Mouse (Mus musculus) stomach, embryonic 14.5 days (tissue): ENCODE results near the gene Tex37. TPM values are rescaled to one million over a fixed set of nuclear protein-coding genes. Genes with fewer than 3 reads are reported as not detected.
A peak's percentile ranks its signal among the peaks of the same experiment; 100 is the strongest.

Experiments
- ATAC-seq: fragments of 200-750 bp; cut with Nextera tagmentation; 2 replicates; pipeline ENCODE4 v1.8.0; 2017; ENCODE audit warnings: low read depth, moderate TSS enrichment; ENCODE audit not compliant: insufficient number of reproducible peaks, insufficient read depth, low FRiP score
- H3K27ac ChIP-seq: fragments of 300-500 bp; sonication (generic); 2 replicates; pipeline ENCODE4 v1.5.1; 2014; ENCODE audit warnings: mild to moderate bottlenecking, low read length, moderate library complexity, mixed read lengths
- H3K27me3 ChIP-seq: fragments of 300-500 bp; sonication (generic); 2 replicates; pipeline ENCODE4 v1.6.1; 2014; ENCODE audit warnings: low read length, control low read depth, mixed read lengths; ENCODE audit not compliant: control insufficient read depth, insufficient read depth
- H3K36me3 ChIP-seq: fragments of 300-500 bp; sonication (generic); 2 replicates; pipeline ENCODE4 v1.6.1; 2014; ENCODE audit warnings: mild to moderate bottlenecking, control low read depth, low read length, moderate library complexity, mixed read lengths; ENCODE audit not compliant: control insufficient read depth, insufficient read depth
- H3K4me1 ChIP-seq: fragments of 300-500 bp; sonication (generic); 2 replicates; pipeline ENCODE4 v1.6.1; 2014; ENCODE audit warnings: low read length, control low read depth, mixed read lengths; ENCODE audit not compliant: control insufficient read depth, insufficient read depth
- H3K4me2 ChIP-seq: fragments of 300-500 bp; sonication (generic); replicated peaks from 2 replicates; pipeline ENCODE4 v1.6.1; 2014; ENCODE audit warnings: low read depth, low read length, control low read depth
- H3K4me3 ChIP-seq: fragments of 300-500 bp; sonication (generic); 2 replicates; pipeline ENCODE4 v1.5.1; 2014; ENCODE audit warnings: low read depth, low read length, control low read depth
- H3K9ac ChIP-seq: fragments of 300-500 bp; sonication (generic); replicated peaks from 2 replicates; pipeline ENCODE4 v1.6.1; 2014; ENCODE audit warnings: low read depth, mild to moderate bottlenecking, control low read depth, low read length, moderate library complexity, mixed read lengths
- H3K9me3 ChIP-seq: fragments of 300-500 bp; sonication (generic); 2 replicates; pipeline ENCODE4 v1.6.1; 2016; ENCODE audit warnings: low read depth, low read length, control low read depth; ENCODE audit not compliant: control insufficient read depth
- WGBS: fragments of 180-500 bp; shearing (Covaris S2); extraction: QIAGEN DNeasy Blood & Tissue Kit; methylation state at CpG from one replicate; pipeline ENCODE4 v1.1.7; 2014; 5-methylcytosine and 5-hydroxymethylcytosine counted together
- polyA plus RNA-seq: library from polyadenylated mRNA; unstranded; fragments of >200 nt; fragmentation: Nextera tagmentation; extraction: Ambion mirVana; gene quantifications from 2 replicates; pipeline ENCODE4 v1.2.1, GENCODE M21; 2014

Tex37 gene
- polyA plus RNA-seq, result not detected in 2 replicates

DNA sequence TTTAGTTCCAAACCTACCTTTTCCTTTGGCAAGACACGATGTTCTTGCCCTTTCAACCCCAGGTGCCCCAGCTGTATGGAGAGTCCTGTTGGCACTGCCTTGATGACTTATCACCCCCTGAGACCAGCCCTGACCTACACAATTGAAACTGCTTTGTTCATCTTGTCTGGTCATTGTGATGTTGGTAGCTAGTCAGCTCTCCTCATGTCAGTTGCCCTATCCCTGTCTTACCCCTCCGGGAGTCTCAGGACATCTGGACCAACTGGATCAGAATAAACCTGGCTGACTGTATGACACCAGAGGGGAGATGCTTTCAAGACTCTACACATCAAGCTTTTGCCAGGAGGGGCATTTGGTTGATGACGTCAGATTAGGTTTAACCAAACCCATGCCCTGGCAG is at the start of gene Tex37:
Gene Tex37 (minus strand): TSS at position 101 of the 400 bp plus-strand sequence.
- Histone ChIP-seq H3K4me3 (no peak within 1 kb of the TSS), H3K36me3 (no peaks in the 10 kb centered on the region), H3K9me3 (no peaks in the 10 kb centered on the region), H3K27ac (no peak within 1 kb of the TSS), H3K4me2 (no peak within 1 kb of the TSS), H3K4me1 (no peaks in the 10 kb centered on the region), H3K9ac (no peak within 1 kb of the TSS), H3K27me3 (no peaks in the 10 kb centered on the region)
- ATAC-seq, result no peak
- WGBS, result 89% methylated on average over 3 of the region's 3 CpGs

DNA sequence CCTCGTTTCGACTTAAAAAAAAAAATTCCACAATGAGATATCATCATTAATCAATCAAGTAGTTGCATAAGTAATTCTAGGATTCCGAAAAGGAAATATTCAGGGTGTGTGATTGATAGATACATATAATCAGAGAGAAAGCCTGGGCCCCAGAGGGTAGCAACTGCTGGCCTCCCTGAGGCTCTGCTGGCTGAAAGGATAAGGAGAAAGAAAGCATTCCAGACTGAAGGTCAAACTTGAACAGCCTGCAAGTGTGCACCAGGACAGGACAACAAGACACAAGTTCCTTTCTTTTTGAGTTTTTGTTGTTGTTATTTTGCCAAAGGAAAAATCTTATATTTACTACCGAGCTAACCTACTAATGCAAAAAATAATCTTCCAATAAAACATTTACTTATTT is 49.6 kb upstream of the Tex37 start:
- H3K27ac ChIP-seq, result no peak overlapping the region
- WGBS, result 51% methylated on average over 4 of the region's 4 CpGs
- H3K36me3 ChIP-seq, result no peaks in the 10 kb centered on the region
- no peaks in the 10 kb centered on the region for H3K4me1 ChIP-seq
- H3K9me3 ChIP-seq, result no peaks in the 10 kb centered on the region
- ATAC-seq, result no peak
- no peak overlapping the region for H3K4me3 ChIP-seq
- H3K9ac ChIP-seq, result no peak overlapping the region
- no peak overlapping the region for H3K4me2 ChIP-seq
- no peaks in the 10 kb centered on the region for H3K27me3 ChIP-seq

DNA sequence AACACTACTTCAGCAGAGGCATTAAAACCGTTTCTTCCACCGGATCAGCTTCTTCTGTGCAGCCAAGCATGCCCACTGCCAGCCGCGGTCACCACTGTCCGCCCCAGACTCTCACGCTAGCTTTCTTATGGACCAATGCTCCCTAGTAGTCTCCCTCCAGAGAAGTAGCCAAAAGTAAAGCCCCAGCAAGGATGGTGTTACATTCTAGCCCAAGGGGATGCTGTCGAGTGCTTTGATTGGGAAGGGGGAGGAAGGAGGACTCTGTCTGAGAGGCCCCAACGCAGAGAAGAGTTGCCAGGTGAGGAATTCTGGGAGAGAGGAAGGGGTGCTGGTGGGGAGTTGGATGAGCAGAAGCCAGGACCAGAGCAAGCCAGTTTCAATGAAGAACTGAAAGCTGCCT is 48.7 kb upstream of the Tex37 start:
- Histone ChIP-seq H3K9ac (no peak overlapping the region), H3K4me1 (no peaks in the 10 kb centered on the region), H3K27me3 (no peaks in the 10 kb centered on the region), H3K4me2 (peak overlapping the region; percentile 20; the same call in 1 of the 2 replicates), H3K9me3 (no peaks in the 10 kb centered on the region), H3K36me3 (no peaks in the 10 kb centered on the region), H3K27ac (no peak overlapping the region), H3K4me3 (no peak overlapping the region)
- ATAC-seq, result no peak
- WGBS, result 6% methylated on average over 8 of the region's 8 CpGs

DNA sequence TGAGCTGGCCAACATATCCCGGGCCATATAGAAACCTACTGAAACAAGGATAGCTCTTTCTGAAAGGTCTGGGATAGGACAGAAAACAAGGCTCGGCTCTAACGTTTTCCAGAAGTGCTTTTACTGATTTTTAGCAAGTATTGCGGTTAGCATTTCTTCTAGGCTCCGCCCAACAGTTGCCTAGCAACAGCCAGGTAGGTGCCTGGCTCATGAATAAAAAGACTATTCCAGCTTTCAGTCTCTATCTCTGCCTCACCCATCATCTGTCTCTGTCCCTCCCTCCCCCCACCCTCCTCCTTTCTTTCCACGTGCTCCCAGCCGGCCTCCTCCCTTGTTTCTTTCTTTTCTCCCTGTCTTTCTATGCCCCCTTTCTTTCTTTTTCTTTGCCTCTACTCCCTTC is 47.0 kb upstream of the Tex37 start:
- no peaks in the 10 kb centered on the region for H3K4me1 ChIP-seq
- H3K4me3 ChIP-seq, result no peak overlapping the region
- H3K27me3 ChIP-seq, result no peaks in the 10 kb centered on the region
- H3K9me3 ChIP-seq, result no peaks in the 10 kb centered on the region
- no peaks in the 10 kb centered on the region for H3K36me3 ChIP-seq
- WGBS, result 27% methylated on average over 7 of the region's 7 CpGs
- H3K4me2 ChIP-seq, result no peak overlapping the region
- no peak overlapping the region for H3K27ac ChIP-seq
- no peak for ATAC-seq
- no peak overlapping the region for H3K9ac ChIP-seq

DNA sequence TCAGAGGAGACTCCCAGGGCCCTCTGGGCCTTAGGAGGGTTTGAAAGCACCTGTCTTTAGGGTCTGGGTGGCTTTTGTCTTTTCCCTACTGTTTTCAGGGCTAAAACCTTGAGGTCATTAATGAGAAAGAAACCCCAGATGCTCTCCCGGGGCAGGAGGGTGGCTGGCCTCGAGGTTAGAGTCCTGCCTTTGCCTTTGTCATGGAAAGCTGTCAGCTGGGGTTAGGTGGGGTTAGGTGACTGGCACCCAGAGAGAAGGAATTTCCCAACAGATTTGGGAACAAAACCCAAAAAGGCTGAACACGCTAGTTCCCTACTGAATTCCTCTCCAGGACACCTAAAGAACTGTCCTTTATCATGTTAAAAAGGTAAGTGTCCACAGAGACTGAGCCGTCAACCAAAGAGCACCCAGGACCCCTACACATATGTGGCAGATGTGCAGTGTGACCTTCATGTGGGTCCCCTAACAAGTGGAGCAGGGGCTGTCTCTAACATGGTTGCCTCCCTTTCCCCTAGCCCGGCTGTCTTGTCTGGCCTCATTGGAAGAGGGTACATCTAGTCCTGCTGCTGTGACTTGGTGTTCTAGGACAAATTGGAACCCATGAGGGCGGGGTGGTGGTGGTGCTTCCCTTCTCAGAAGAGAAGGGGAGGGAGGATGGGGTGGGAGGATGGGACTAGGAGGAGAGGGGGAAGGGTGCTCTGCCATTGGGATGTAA is 45.5 kb upstream of the Tex37 start:
- ATAC-seq, result no peak
- H3K27me3 ChIP-seq, result no peaks in the 10 kb centered on the region
- 39% methylated on average over 6 of the region's 6 CpGs for WGBS

DNA sequence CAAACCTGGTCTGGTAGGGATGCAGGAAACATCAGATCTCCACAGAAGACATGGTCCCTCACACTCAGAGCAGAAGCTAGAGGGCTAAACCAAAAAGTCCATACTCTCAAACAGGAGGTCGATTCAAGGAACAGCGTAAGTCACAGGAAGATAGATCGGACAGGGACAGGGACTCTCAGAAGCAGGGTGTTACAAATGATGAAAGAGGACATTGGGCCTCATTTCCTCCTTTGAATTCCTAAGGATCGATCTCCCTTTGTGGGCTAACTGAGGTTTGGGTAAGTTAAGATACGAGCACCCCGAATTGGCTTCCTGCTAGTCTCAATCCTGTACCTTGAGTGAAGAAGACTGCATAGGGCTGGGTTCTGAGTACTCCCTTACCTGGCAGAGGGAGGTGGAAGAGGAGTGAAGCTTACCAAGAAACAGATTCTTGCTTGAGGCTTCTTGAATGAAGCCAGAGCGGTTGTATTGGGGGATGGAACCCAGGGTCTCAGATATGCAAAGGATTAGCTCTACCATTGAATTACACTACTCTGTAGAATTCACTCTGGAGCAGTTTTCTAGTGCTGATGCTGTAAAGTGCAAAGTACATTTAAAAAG is 38.7 kb upstream of the Tex37 start:
- Histone ChIP-seq H3K4me1 (peaks cover 7% of the 10 kb centered on the region; the same call in 1 of the 2 replicates), H3K27me3 (peaks cover 39% of the 10 kb centered on the region), H3K4me3 (peak overlapping the region; percentile 39; the same call in 1 of the 2 replicates), H3K9me3 (no peaks in the 10 kb centered on the region), H3K36me3 (no peaks in the 10 kb centered on the region), H3K27ac (no peak overlapping the region), H3K4me2 (peak overlapping the region; percentile 64; the same call in 1 of the 2 replicates), H3K9ac (no peak overlapping the region)
- WGBS, result 12% methylated on average over 7 of the region's 7 CpGs
- ATAC-seq, result no peak

More for the DNA sequence above, 45.5 kb upstream of the Tex37 start:
- H3K4me3 ChIP-seq, result no peak overlapping the region
- no peak overlapping the region for H3K9ac ChIP-seq
- no peak overlapping the region for H3K4me2 ChIP-seq
- H3K36me3 ChIP-seq, result no peaks in the 10 kb centered on the region
- no peaks in the 10 kb centered on the region for H3K9me3 ChIP-seq
- no peak overlapping the region for H3K27ac ChIP-seq
- no peaks in the 10 kb centered on the region for H3K4me1 ChIP-seq

DNA sequence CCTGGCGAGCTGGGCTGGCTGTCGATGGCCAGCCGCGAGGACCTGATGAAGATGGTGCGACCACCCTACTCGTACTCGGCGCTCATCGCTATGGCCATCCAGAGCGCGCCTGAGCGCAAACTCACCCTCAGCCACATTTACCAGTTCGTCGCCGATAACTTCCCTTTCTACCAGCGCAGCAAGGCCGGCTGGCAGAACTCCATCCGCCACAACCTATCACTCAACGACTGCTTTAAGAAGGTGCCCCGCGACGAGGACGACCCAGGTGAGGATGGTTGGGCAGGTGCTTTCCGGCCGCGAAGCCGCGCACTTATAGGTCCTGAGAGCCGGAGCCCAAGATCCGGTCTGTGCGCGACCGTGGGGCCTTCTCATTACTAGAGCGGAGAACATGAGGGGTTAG is 38.2 kb upstream of the Tex37 start:
- 1% methylated on average over 34 of the region's 34 CpGs for WGBS
- Histone ChIP-seq H3K9ac (no peak overlapping the region; the same call in 1 of the 2 replicates), H3K4me1 (peaks cover 7% of the 10 kb centered on the region; the same call in 1 of the 2 replicates), H3K36me3 (no peaks in the 10 kb centered on the region), H3K27me3 (peaks cover 39% of the 10 kb centered on the region), H3K27ac (no peak overlapping the region), H3K4me2 (peak overlapping the region; percentile 64), H3K9me3 (no peaks in the 10 kb centered on the region), H3K4me3 (peak overlapping the region; percentile 39; the same call in 1 of the 2 replicates)
- ATAC-seq, result no peak

DNA sequence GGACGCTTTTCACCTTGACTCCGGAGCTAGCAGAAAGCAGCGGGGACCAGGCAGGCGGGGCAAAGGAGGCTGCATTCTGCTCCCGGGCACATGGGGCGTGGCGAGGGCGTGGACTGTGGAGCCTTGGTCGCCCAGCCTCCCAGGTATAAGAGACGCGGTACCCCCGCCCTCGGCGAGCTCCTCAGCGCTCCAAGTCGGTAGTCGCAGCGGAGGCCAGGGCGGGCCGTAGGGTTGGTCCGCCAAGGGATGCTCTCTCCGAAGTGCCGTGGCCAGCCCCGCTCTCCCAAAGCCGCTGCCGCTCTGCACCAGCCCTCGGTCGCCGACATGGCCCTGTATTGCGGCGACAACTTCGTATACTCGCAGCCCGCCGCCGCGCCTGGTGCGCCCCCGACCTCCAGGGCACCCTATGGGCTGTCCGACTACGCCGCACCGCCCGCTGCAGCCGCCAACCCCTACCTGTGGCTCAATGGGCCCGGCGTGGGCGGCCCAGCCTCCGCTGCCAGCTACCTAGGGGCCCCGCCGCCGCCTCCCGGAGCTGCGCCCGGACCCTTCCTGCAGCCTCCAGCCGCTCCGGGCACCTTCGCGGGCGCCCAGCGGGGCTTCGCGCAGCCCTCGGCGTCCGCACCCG is 37.7 kb upstream of the Tex37 start, which contains the start of gene Foxi3:
Gene Foxi3 (plus strand): TSS at position 247 of the 628 bp plus-strand sequence.
- peak; percentile 85 for ATAC-seq
- WGBS, result under 1% methylated on average over 63 of the region's 67 CpGs
- Histone ChIP-seq H3K36me3 (no peaks in the 10 kb centered on the region), H3K4me2 (peak within 1 kb of the TSS; percentile 64), H3K4me1 (peaks cover 7% of the 10 kb centered on the region; the same call in 1 of the 2 replicates), H3K9me3 (no peaks in the 10 kb centered on the region), H3K4me3 (peak within 1 kb of the TSS; percentile 39), H3K9ac (no peak within 1 kb of the TSS; the same call in 1 of the 2 replicates), H3K27me3 (peaks cover 39% of the 10 kb centered on the region), H3K27ac (no peak within 1 kb of the TSS)
